ENCODE assay signal across 9 mouse cellular contexts in the genomic region with DNA sequence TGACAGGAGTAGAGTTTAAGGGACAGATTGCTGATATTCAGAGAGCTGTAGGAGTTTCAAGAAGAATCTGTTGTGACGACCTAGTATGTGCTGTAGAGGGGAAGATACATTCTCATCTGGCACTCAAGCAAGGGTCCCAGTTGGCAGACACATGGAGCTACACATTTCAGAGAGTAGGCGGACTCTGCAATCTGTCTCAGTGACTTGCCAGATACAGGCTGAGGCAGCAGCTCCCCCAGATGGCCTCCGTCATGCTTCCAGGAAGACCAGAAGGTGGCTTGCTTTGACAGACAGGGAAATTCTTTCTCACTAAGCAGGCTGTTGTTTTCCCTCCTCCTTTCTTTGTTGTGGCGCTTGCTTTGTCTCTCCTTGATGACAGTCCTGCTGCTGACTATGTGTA.
DNase-seq lines count a peak whose midpoint lies in the region; ATAC-seq and TF ChIP-seq lines count a peak whose summit lies in the region.
"Had no signal": no experiment of that assay in that cellular context is flagged by ENCODE, and none has a peak within 500 bp of the region (broad histone marks: within the 10 kb centered on the region; RNA-seq: fewer than 3 reads in every experiment).

No protein-coding gene starts in this region.

- peak; percentile 51 for TF ChIP-seq CTCF in gastrocnemius, adult 2 months (IDR thresholded peaks at IDR 0.05)
- TF ChIP-seq CTCF in hindbrain, postnatal 0 days (IDR thresholded peaks at IDR 0.05; ENCODE audit: low read depth) = peak; percentile 42; the same call in 1 of the 2 replicates

- no peaks in the 10 kb centered on the region for H3K27me3 ChIP-seq in hindbrain, postnatal 0 days (ENCODE audit: insufficient read depth, low read length)
- H3K27me3 ChIP-seq in midbrain, embryonic 10.5 days (ENCODE audit: low read depth, poor library complexity, severe bottlenecking) = no peaks in the 10 kb centered on the region

- WGBS in hindbrain, postnatal 0 days = 40% methylated on average over 4 of the region's 4 CpGs
- WGBS in midbrain, embryonic 10.5 days = 55% methylated on average over 4 of the region's 4 CpGs

- DNase-seq in gastrocnemius, adult 2 months = peak; percentile 53
- no peak for DNase-seq in gastrocnemius, postnatal 10 days
- peak; percentile 21 for DNase-seq in adipocyte (ENCODE audit: low spot score)
- DNase-seq in embryo, embryonic 11 days = peak; percentile 29
- peak; percentile 77 for DNase-seq in hindbrain, postnatal 0 days (ENCODE audit: low spot score)
- peak; percentile 82 to 96 for DNase-seq in left cerebral cortex, postnatal 25 days (ENCODE audit: low spot score in 2 of 2)
- peak; percentile 37 for DNase-seq in skeletal muscle tissue, adult 2 months (ENCODE audit: low read depth, low spot score)
- no peak for DNase-seq in midbrain, embryonic 10.5 days (ENCODE audit: low spot score)

- no peaks in the 10 kb centered on the region for H3K4me1 ChIP-seq in hindbrain, postnatal 0 days (ENCODE audit: insufficient read depth, low read length)
- no peaks in the 10 kb centered on the region for H3K4me1 ChIP-seq in midbrain, embryonic 10.5 days

- no peak overlapping the region for H3K4me2 ChIP-seq in hindbrain, postnatal 0 days (ENCODE audit: low read depth, low read length)

- H3K4me3 ChIP-seq in gastrocnemius, adult 2 months = no peak overlapping the region
- H3K4me3 ChIP-seq in hindbrain, postnatal 0 days (ENCODE audit: low read length) = no peak overlapping the region
- no peak overlapping the region for H3K4me3 ChIP-seq in midbrain, embryonic 10.5 days
- H3K4me3 ChIP-seq: erythroblast, embryonic 14.5 days had no signal

- peak; percentile 88 for ATAC-seq in hindbrain, postnatal 0 days

- 0 out of 2 replicates have a peak, but pooled peaks cover 3% of the 10 kb centered on the region for H3K9me3 ChIP-seq in hindbrain, postnatal 0 days (ENCODE audit: low read length)
- H3K9me3 ChIP-seq in midbrain, embryonic 10.5 days (replicated peaks) = no peaks in the 10 kb centered on the region

- intact Hi-C loops in gastrocnemius, adult 2 months (cut with DNase I) = loop anchor here (5.0 kb wide), 2 partner anchors 62 to 102 kb away; partner anchors contain the start of gene Stim1
- intact Hi-C loops in left cerebral cortex, postnatal 25 days (cut with DNase I) = loop anchor here (5.0 kb wide), 1 partner anchor 102 kb away; the partner anchor contains the start of gene Stim1

- no peaks in the 10 kb centered on the region for H3K36me3 ChIP-seq in hindbrain, postnatal 0 days (ENCODE audit: insufficient read depth, low read length)
- H3K36me3 ChIP-seq in midbrain, embryonic 10.5 days = no peaks in the 10 kb centered on the region

- H3K9ac ChIP-seq in hindbrain, postnatal 0 days (replicated peaks; ENCODE audit: low read length) = no peak overlapping the region

- H3K27ac ChIP-seq in gastrocnemius, adult 2 months = peak overlapping the region; percentile 25
- H3K27ac ChIP-seq in hindbrain, postnatal 0 days = no peak overlapping the region
- no peak overlapping the region for H3K27ac ChIP-seq in midbrain, embryonic 10.5 days (replicated peaks)

Comparison
In these comparisons a context has a peak if more than half of its experiments do, and no peak if none do; other contexts are left out.
1. DNase-seq: peak in gastrocnemius, adult 2 months (single experiment), adipocyte (single experiment), embryo, embryonic 11 days (single experiment), hindbrain, postnatal 0 days (single experiment), left cerebral cortex, postnatal 25 days (2 of 2) and skeletal muscle tissue, adult 2 months (single experiment); none in gastrocnemius, postnatal 10 days (single experiment) and midbrain, embryonic 10.5 days (single experiment).